Mouse (Mus musculus) splenic B cell, adult 2 months (primary cell): ENCODE data around the gene Plppr3.
"Not testable (repeated sequence)": the region's sequence is repeated elsewhere in the genome, so short reads cannot be mapped to it uniquely, and the experiment has no call there.

Experiments used
- DNase-seq: peaks from one replicate; pipeline ENCODE4 v3.0.0-alpha.2; 2011; ENCODE audit warnings: low read depth, low spot score
- H3K27me3 ChIP-seq: 2 replicates; pipeline ENCODE4 v1.6.1; 2012; ENCODE audit warnings: mild to moderate bottlenecking, low read length, moderate library complexity, mixed read lengths; ENCODE audit not compliant: control insufficient read depth, poor library complexity, insufficient read depth, severe bottlenecking
- H3K36me3 ChIP-seq: 2 replicates; pipeline ENCODE4 v1.6.1; 2012; ENCODE audit warnings: mild to moderate bottlenecking, low read length, moderate library complexity, mixed read lengths; ENCODE audit not compliant: control insufficient read depth, poor library complexity, insufficient read depth, severe bottlenecking

Plppr3 gene

DNA sequence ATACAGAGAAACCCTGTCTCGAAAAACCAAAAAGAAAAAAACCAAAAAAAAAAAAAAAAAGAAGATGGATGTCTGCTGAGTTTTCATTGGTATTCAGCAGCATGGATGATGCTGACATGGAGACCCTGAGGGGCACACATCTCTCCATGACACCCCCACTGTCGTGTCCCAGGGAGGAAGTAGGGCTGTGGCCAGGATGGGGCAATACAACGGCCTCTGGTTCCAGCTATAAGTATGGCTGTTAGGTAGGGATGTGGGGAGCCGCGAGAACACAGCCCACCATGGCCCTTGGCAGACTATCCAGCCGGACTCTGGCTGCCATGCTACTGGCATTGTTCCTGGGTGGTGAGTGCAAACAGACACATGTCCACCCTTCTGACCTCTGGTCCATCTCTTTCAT lies 11.6 kb upstream of the Plppr3 start, which contains the start of gene Elane:
Gene Elane (plus strand): TSS at position 194 of the 400 bp plus-strand sequence.
- Histone ChIP-seq H3K36me3 (no peaks in the 10 kb centered on the region), H3K27me3 (no peaks in the 10 kb centered on the region)
- no peak for DNase-seq

DNA sequence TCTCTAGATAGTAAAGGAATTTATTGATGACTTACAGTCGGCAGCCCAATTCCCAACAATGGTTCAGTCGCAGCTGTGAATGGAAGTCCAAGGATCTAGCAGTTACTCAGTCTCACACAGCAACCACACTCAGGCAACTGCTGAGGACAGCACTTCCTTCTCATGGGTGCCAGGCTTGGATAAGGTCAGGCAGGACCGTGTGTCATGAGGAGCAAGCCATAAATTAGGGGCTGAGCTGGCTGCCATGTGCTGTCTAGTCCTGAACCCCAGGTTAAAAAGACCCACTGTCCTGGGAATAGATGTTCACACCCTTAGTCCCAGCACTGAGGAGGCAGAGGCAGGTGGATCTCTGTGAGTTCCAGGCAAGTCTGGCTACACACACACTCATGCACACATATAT lies 10.5 kb upstream of the Plppr3 start:
- H3K27me3 ChIP-seq, DNase-seq, H3K36me3 ChIP-seq: not testable (repeated sequence)

DNA sequence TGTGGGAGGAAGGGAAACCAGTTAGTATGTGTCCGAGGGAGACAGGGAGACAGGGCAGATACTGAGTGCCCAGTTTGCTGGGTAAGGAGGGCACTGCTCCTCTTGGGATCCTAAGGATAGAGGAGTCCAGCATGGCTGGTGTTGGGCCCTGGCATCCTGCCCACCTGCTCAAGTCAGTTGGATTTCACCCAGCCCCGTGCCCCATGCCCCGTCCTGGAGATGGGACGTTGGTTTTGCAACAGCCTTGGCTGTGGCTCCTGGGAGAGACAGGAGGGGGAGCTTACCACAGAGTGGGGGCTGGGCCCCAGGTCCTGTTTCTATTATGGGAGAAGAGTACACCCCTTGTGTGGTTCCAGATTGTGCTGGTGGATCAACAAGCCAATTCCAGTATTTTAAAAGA lies 10.0 kb upstream of the Plppr3 start:
- no peaks in the 10 kb centered on the region for H3K27me3 ChIP-seq
- no peak for DNase-seq
- no peaks in the 10 kb centered on the region for H3K36me3 ChIP-seq

DNA sequence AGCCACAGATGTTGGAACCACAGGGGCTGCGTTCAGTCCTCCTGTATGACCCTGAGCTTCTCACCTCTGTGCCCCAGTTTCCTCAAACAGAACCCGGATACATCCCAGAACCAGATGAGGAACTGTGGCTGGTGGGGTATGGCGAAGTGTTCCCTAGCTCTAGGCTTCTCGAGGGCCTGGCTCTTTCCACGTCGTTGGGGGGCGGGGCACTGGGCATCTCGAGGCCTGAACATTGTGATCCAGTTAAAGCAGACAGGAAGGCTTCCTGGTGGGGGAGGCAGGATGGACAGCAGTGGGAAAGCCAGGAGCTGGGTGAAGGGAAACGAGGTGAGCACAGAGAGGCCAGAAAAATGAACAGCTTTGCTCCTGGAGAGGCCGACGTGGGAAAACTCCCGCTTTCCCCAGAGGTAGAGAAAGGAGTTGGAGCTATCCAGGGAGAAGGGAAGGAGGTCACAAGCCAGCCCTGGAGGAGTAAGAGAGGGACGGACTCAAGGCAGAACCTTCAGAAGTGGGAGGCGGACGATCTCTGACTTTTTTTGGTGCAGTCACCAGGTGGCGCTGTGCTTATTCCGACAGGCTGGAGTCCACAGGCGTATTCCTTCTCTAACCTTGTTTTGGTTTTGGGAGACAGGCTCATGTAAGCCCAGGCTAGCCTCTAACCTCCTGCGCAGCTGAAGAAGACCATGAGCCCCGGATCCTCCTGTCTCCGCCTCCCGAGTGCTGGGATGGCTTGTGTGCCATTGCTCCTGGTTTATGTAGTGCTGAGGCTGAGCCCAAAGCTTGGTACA lies 9.1 kb upstream of the Plppr3 start:
- Histone ChIP-seq H3K36me3 (no peaks in the 10 kb centered on the region), H3K27me3 (no peaks in the 10 kb centered on the region)
- peak; percentile 85 for DNase-seq

DNA sequence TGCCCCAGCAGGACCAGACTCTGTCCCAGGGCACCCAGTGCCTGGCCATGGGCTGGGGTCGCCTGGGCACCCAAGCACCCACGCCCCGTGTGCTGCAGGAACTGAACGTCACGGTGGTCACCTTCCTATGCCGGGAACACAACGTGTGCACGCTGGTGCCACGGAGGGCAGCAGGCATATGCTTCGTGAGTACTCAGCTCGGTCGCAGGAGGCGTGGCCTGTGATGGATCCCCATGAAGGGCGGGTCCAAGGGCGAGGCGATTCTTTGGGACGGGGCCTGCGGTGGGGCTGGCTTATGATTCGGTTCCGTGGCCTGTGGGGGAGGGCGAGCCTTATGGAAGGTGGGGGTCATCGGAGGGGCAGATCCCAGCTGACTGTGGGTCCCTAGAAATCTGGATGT lies 7.5 kb upstream of the Plppr3 start:
- DNase-seq = no peak
- Histone ChIP-seq H3K36me3 (no peaks in the 10 kb centered on the region), H3K27me3 (no peaks in the 10 kb centered on the region)

DNA sequence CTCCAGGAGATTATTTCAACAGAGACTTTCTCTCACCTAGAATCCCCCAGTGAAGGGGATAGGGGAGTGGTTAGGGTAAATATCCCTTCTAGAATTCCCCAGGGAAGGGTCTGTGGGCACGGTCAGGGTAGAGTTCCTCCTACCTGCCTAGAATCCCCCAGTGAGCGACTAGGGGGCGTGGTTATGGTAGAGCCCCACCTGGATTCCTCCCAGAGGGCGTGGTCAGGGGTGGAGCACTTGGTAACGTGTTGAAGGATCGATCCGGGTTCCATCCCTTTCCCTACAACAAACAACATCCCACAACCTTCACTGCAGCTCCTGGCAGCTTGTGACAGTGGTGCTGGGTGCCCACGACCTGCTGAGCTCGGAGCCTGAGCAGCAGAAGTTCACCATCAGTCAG lies 6.3 kb upstream of the Plppr3 start:
- DNase-seq = peak; percentile 52
- Histone ChIP-seq H3K27me3 (no peaks in the 10 kb centered on the region), H3K36me3 (no peaks in the 10 kb centered on the region)

DNA sequence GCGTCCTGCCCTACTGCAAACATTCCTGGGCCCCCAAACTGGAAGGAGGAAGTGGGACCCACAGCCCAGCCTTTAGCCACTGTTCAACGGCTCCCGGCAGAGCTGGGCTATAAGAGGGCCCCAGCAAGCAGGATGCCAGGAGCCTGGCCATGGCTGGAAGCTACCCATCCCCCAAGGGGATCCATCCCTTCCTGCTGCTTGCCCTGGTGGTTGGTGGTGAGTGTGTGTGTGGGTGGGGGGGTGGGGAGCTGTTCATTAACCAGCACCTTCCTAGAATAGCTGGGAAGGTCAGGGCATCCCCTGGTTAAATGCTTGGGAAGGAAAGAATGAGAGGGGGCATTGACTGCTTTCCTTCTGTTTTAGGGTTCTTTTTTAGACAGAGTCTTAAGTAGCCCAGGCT lies 5.1 kb upstream of the Plppr3 start:
- DNase-seq = no peak
- Histone ChIP-seq H3K36me3 (no peaks in the 10 kb centered on the region), H3K27me3 (no peaks in the 10 kb centered on the region)

DNA sequence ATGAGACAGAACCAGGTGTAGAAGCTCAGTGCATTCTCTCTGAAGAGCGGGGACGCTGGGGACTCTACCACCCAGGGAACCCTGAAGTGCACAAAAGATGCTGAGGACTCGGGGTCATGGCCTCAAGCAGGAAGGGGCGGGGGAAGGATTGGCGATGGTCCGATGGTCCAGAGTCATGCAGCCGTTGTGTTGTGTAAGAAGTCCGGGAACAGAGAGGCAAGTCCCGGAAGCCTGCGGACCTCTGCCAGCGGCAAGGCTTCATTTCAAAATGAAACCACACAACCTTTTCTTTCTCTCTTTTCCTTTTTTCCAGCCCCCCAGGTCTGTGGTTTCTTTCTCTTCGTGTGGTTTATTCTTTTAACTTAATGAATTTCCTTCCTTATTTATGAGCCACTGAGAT lies 3.3 kb upstream of the Plppr3 start:
- Histone ChIP-seq H3K36me3 (no peaks in the 10 kb centered on the region), H3K27me3 (no peaks in the 10 kb centered on the region)
- DNase-seq = no peak

DNA sequence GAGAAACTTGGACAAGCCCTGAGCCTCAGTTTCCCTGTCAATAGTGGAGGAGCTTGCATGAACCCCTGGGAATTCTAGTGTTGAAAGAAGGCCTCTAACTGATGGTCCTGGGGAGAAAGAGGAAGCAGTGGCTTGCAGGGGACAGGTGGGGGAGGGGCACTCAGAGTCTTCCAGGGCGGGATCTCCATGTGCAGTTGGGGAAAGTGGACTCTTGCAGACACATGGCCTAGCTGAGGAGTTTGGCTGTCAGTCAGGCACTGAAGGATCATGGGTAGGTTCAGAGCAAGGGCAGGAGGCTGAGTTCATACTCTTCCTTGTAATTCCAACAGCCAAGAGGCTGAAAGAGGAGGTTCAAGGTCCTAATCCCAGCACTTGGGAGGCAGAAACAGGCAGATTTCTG lies 2.7 kb upstream of the Plppr3 start:
- H3K27me3 ChIP-seq = no peaks in the 10 kb centered on the region
- H3K36me3 ChIP-seq = no peaks in the 10 kb centered on the region
- DNase-seq = peak; percentile 49

DNA sequence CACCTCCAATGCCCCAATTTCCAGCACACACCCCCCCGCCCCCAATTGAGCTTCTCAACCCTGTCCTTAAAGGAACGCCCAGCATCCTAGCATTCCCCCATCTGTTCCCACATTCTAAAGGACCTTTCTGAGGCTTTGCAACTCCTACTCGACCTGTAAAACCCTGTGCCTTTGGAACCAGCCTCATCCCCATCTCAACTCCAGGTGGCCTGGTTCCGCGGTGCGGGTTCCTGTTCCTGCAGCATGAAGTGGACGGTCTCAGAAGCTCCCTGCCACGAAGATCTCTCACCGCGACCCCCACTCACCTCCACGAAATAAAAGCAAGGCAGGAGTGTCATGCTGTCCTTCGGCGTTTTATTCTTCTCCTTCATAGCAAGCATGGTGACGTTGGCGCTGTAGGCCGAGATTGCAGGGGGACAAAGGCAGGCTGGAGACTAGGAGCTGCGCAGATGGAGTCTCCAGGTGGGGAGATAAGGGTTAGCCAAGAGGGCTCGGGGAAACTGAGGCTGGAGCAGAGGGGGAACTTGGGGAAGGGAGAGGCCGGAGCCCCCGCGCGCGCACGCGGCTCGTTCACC lies 632 bp downstream of the Plppr3 start:
- Histone ChIP-seq H3K36me3 (no peaks in the 10 kb centered on the region), H3K27me3 (no peaks in the 10 kb centered on the region)
- no peak for DNase-seq

DNA sequence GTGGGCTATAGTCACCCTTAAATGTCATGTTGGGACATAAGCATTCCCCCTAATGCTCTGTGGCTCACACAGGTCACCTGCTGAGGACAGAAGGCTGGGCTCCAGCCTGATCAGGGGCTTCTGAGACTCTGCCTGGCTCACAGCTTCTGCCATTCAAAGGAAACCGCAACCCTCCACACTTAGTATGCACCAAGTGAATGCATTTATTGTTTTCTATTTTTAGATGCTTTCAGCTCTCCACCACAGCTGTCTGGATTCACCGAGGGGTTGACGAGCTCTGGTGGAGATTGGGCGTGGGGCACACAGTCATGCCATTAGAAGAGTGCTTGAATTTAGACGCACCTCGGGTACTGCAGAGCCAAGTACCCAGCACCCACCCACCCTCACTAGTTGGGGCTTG lies 1.1 kb downstream of the Plppr3 start:
- no peaks in the 10 kb centered on the region for H3K27me3 ChIP-seq
- no peak for DNase-seq

DNA sequence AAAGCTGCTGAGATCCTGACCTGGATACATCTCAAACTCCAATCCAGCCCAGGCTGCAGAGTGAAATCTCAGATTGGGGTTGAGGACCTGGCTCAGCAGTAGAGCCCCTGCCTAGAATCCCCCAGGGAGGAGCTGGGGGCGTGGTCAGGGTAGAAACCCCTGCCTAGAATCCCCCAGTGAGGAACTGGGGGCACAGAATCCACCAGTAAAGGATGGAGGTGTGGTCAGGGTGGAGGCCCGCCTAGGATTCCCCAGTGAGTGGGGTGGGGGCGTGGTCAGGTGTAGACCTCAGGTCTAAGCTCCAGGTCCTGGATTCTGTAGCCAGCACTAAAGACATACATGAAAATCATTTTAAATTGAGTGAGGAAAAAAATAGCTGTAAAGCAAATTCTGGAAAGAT lies 1.6 kb downstream of the Plppr3 start:
- H3K27me3 ChIP-seq = no peaks in the 10 kb centered on the region
- no peak for DNase-seq
- H3K36me3 ChIP-seq = no peaks in the 10 kb centered on the region

More for the DNA sequence above, 1.1 kb downstream of the Plppr3 start:
- no peaks in the 10 kb centered on the region for H3K36me3 ChIP-seq

DNA sequence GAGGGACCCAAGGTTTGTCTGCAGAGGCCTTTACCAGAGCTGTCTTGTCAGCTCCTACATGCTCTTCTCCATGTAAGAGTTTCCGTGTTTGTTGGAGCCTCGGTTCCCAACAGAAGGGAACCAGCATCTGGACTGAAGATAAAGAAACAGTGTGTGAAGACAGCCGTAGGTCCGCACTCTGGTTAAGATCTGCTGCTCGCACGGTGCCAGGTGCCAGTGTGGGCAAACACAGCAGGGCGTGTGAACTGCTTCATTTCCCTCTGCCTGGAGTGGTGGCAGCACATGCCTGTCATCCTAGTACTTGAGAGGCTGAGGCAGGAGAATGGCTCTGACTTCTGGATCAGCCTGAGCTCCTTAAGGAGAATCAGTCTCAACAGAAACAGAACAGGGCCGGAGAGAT lies 2.6 kb downstream of the Plppr3 start:
- Histone ChIP-seq H3K27me3 (no peaks in the 10 kb centered on the region), H3K36me3 (no peaks in the 10 kb centered on the region)
- DNase-seq = no peak

DNA sequence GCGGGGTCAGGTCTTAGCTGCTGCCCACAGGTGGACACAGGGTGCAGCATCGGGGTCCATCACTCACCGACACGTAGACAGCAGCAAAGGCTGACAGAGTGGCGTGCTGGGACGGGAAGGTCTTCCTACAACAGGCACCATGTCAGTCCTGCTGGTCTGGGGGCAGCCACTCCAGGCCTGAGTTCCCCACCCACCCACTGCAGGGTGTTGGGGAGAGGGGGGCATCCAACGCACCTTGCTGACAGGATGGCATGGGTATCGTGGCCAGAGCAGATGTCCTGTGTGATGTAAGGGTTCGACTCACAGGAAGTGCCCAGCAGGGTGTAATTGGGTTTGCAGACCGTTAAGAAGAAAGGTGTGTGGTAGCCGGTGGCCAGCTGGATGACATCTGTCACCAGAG lies 7.8 kb downstream of the Plppr3 start:
- Histone ChIP-seq H3K36me3 (peaks cover 5% of the 10 kb centered on the region), H3K27me3 (no peaks in the 10 kb centered on the region)
- no peak for DNase-seq

DNA sequence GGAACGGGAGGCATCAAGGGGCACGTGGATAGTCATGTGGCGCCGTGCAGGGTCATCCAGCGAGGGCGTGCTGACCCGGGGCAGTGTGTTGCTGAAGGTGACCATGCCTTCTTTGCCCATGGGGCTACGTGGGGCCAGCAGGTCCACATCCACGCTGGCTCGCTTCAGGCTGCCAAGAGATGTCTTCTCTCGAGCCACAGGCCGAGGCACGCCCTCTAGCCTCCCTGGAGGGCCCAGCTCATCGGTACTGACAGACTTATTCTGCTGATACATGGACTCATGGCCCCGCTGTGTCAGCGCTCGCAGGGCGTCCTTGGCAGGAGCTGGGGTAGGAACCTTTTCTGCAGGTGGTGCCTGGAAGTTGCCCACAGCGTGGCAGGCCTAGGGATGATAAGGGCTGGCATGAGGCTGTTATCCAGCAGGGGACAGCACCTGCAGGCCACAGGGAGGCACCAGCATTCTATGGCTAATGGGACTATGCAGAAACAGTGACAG lies 8.6 kb downstream of the Plppr3 start:
- H3K36me3 ChIP-seq = peaks cover 10% of the 10 kb centered on the region
- no peak for DNase-seq
- H3K27me3 ChIP-seq = no peaks in the 10 kb centered on the region
